Mouse (Mus musculus) MEL (cell line): ENCODE measurements at regions not wholly inside any gene's neighbourhood (a gene's known extent, or its start where the extent isn't known, plus 50 kb on each side); places are given as distances from the start of the nearest gene placed in this dataset.

Experiments
- DNase-seq: peaks from one replicate; pipeline ENCODE4 v3.0.0; 2011; ENCODE audit warnings: low read depth, low spot score
- H3K27ac ChIP-seq: 2 replicates; pipeline ENCODE4 v1.5.1; 2012; ENCODE audit warnings: low read depth, mild to moderate bottlenecking, control low read depth, low read length, moderate library complexity; ENCODE audit not compliant: control insufficient read depth
- H3K27me3 ChIP-seq, 2 experiments: fragments of 150-350 bp in 1 of 2; sonication (generic) in 1 of 2; 2 replicates each; pipeline ENCODE4 v1.6.1; 2012; ENCODE audit warnings: low read length in 2 of 2, mild to moderate bottlenecking in 2 of 2, improper control_type of control experiment in 1 of 2, moderate library complexity in 1 of 2; ENCODE audit not compliant: insufficient read depth in 2 of 2, control insufficient read depth in 1 of 2
- H3K36me3 ChIP-seq, 2 experiments: 2 replicates each; pipeline ENCODE4 v1.6.1; 2012 to 2014; ENCODE audit warnings: low read length in 2 of 2, improper control_type of control experiment in 1 of 2, inconsistent platforms in 1 of 2, mild to moderate bottlenecking in 1 of 2; ENCODE audit not compliant: insufficient read depth in 2 of 2, control insufficient read depth in 1 of 2
- H3K4me1 ChIP-seq, 2 experiments: fragments of 150-350 bp in 1 of 2; sonication (generic) in 1 of 2; 2 replicates each; pipeline ENCODE4 v1.6.1; 2012; ENCODE audit warnings: low read length in 2 of 2, improper control_type of control experiment in 1 of 2, mild to moderate bottlenecking in 1 of 2; ENCODE audit not compliant: insufficient read depth in 2 of 2, control insufficient read depth in 1 of 2
- H3K4me3 ChIP-seq, 2 experiments: fragments of 150-350 bp in 1 of 2; sonication (generic) in 1 of 2; 2 replicates each; pipeline ENCODE4 v1.5.1; 2012; ENCODE audit warnings: low read depth in 2 of 2, low read length in 2 of 2, mild to moderate bottlenecking in 2 of 2, moderate library complexity in 2 of 2, control low read depth in 1 of 2, improper control_type of control experiment in 1 of 2; ENCODE audit not compliant: control insufficient read depth in 1 of 2, insufficient read depth in 1 of 2
- H3K79me2 ChIP-seq: 2 replicates; pipeline ENCODE4 v1.6.1; 2012; ENCODE audit warnings: mild to moderate bottlenecking, low read length, moderate library complexity; ENCODE audit not compliant: control insufficient read depth, poor library complexity, insufficient read depth
- H3K9ac ChIP-seq: 2 replicates; pipeline ENCODE4 v1.6.1; 2012; ENCODE audit warnings: low read depth, mild to moderate bottlenecking, control low read depth, low read length, moderate library complexity; ENCODE audit not compliant: control insufficient read depth, poor library complexity, severe bottlenecking
- H3K9me3 ChIP-seq: fragments of 150-350 bp; sonication (generic); replicated peaks from 2 replicates; pipeline ENCODE4 v1.6.1; 2012; ENCODE audit warnings: mild to moderate bottlenecking, low read length, improper control_type of control experiment, moderate library complexity; ENCODE audit not compliant: insufficient read depth
- BHLHE40 ChIP-seq: IDR thresholded peaks from 2 replicates; pipeline ENCODE4 v1.6.1; 2012; ENCODE audit warnings: low read depth, mild to moderate bottlenecking, inconsistent platforms, low read length, improper control_type of control experiment, borderline replicate concordance
- CHD1 ChIP-seq: IDR thresholded peaks from 2 replicates; pipeline ENCODE4 v1.6.1; 2012; ENCODE audit warnings: low read depth, mild to moderate bottlenecking, inconsistent platforms, low read length, improper control_type of control experiment
- CHD2 ChIP-seq: IDR thresholded peaks from 2 replicates; pipeline ENCODE4 v1.6.1; 2011; ENCODE audit warnings: low read length, improper control_type of control experiment
- CTCF ChIP-seq, 3 experiments: IDR thresholded peaks in 2 of 3; conservative IDR thresholded peaks in 1 of 3; 2 replicates each; pipeline ENCODE4 v1.5.1; 2011 to 2012; ENCODE audit warnings: low read length in 3 of 3, low read depth in 2 of 3, mild to moderate bottlenecking in 2 of 3, improper control_type of control experiment in 1 of 3, inconsistent platforms in 1 of 3, mixed read lengths in 1 of 3, moderate library complexity in 1 of 3; ENCODE audit not compliant: control insufficient read depth in 1 of 3, insufficient read depth in 1 of 3, poor library complexity in 1 of 3, severe bottlenecking in 1 of 3
- E2F4 ChIP-seq: IDR thresholded peaks from 2 replicates; pipeline ENCODE4 v1.6.1; 2011; ENCODE audit warnings: low read depth, low read length, improper control_type of control experiment, borderline replicate concordance
- ELF1 ChIP-seq: IDR thresholded peaks from 2 replicates; pipeline ENCODE4 v1.6.1; 2014; ENCODE audit warnings: low read depth, mild to moderate bottlenecking, inconsistent platforms, low read length, improper control_type of control experiment, moderate library complexity
- ETS1 ChIP-seq: IDR thresholded peaks from 2 replicates; pipeline ENCODE4 v1.6.1; 2012; ENCODE audit warnings: low read depth, mild to moderate bottlenecking, inconsistent platforms, low read length, improper control_type of control experiment, moderate library complexity
- GABPA ChIP-seq: IDR thresholded peaks from 2 replicates; pipeline ENCODE4 v1.6.1; 2012; ENCODE audit warnings: low read depth, mild to moderate bottlenecking, inconsistent platforms, low read length, improper control_type of control experiment, moderate library complexity
- GATA1 ChIP-seq: IDR thresholded peaks from 2 replicates; pipeline ENCODE4 v1.6.1; 2011; ENCODE audit warnings: low read depth, low read length, improper control_type of control experiment
- HCFC1 ChIP-seq: IDR thresholded peaks from 2 replicates; pipeline ENCODE4 v1.6.1; 2012; ENCODE audit warnings: low read depth, mild to moderate bottlenecking, inconsistent platforms, low read length, improper control_type of control experiment, moderate library complexity
- KAT2A ChIP-seq: conservative IDR thresholded peaks from 2 replicates; pipeline ENCODE4 v1.6.1; 2012; ENCODE audit warnings: low read depth, low read length, improper control_type of control experiment, inconsistent platforms
- MAX ChIP-seq: IDR thresholded peaks from 2 replicates; pipeline ENCODE4 v1.6.1; 2011; ENCODE audit warnings: low read length, improper control_type of control experiment
- MAZ ChIP-seq: IDR thresholded peaks from 2 replicates; pipeline ENCODE4 v1.6.1; 2012; ENCODE audit warnings: low read depth, mild to moderate bottlenecking, inconsistent platforms, low read length, improper control_type of control experiment
- MEF2A ChIP-seq: IDR thresholded peaks from 2 replicates; pipeline ENCODE4 v1.6.1; 2014; ENCODE audit warnings: low read depth, mild to moderate bottlenecking, inconsistent platforms, low read length, improper control_type of control experiment; ENCODE audit not compliant: poor library complexity, insufficient replicate concordance, severe bottlenecking; ENCODE audit errors: extremely low read depth
- MXI1 ChIP-seq: IDR thresholded peaks from 2 replicates; pipeline ENCODE4 v1.6.1; 2011; ENCODE audit warnings: mild to moderate bottlenecking, low read depth, low read length, improper control_type of control experiment
- MYB ChIP-seq: IDR thresholded peaks from 2 replicates; pipeline ENCODE4 v1.6.1; 2011; ENCODE audit warnings: mild to moderate bottlenecking, low read depth, low read length, improper control_type of control experiment
- NRF1 ChIP-seq: IDR thresholded peaks from 2 replicates; pipeline ENCODE4 v1.6.1; 2014; ENCODE audit warnings: low read depth, mild to moderate bottlenecking, inconsistent platforms, low read length, improper control_type of control experiment, moderate library complexity; ENCODE audit not compliant: poor library complexity, insufficient read depth, severe bottlenecking
- POLR2A ChIP-seq, 2 experiments: IDR thresholded peaks; 2 replicates each; pipeline ENCODE4 v1.6.1; 2011 to 2012; ENCODE audit warnings: low read length in 2 of 2, mild to moderate bottlenecking in 2 of 2, control low read depth in 1 of 2, improper control_type of control experiment in 1 of 2, low read depth in 1 of 2, moderate library complexity in 1 of 2; ENCODE audit not compliant: control insufficient read depth in 1 of 2, insufficient read depth in 1 of 2, poor library complexity in 1 of 2
- POLR2AphosphoS2 ChIP-seq: IDR thresholded peaks from 2 replicates; pipeline ENCODE4 v1.6.1; 2011; ENCODE audit warnings: low read length, improper control_type of control experiment
- POLR2AphosphoS5 ChIP-seq: IDR thresholded peaks from 2 replicates; pipeline ENCODE4 v1.6.1; 2012; ENCODE audit warnings: low read depth, borderline replicate concordance, mild to moderate bottlenecking, inconsistent platforms, low read length, moderate library complexity, mixed read lengths
- SIN3A ChIP-seq: IDR thresholded peaks from 2 replicates; pipeline ENCODE4 v1.6.1; 2012; ENCODE audit warnings: low read length, improper control_type of control experiment, inconsistent platforms
- SMC3 ChIP-seq: IDR thresholded peaks from 2 replicates; pipeline ENCODE4 v1.6.1; 2011; ENCODE audit warnings: low read depth, low read length, improper control_type of control experiment
- TAL1 ChIP-seq: IDR thresholded peaks from 2 replicates; pipeline ENCODE4 v1.6.1; 2012; ENCODE audit warnings: mild to moderate bottlenecking, inconsistent platforms, low read length, moderate library complexity, mixed read lengths
- TCF12 ChIP-seq: IDR thresholded peaks from 2 replicates; pipeline ENCODE4 v1.6.1; 2014; ENCODE audit warnings: low read depth, mild to moderate bottlenecking, inconsistent platforms, low read length, improper control_type of control experiment, moderate library complexity
- USF1 ChIP-seq: IDR thresholded peaks from 2 replicates; pipeline ENCODE4 v1.6.1; 2014; ENCODE audit warnings: low read depth, mild to moderate bottlenecking, inconsistent platforms, low read length, improper control_type of control experiment, moderate library complexity
- ZC3H11A ChIP-seq: IDR thresholded peaks from 2 replicates; pipeline ENCODE4 v1.6.1; 2012; ENCODE audit warnings: low read depth, mild to moderate bottlenecking, inconsistent platforms, low read length, improper control_type of control experiment
- ZMIZ1 ChIP-seq: IDR thresholded peaks from 2 replicates; pipeline ENCODE4 v1.6.1; 2012; ENCODE audit warnings: low read depth, mild to moderate bottlenecking, inconsistent platforms, low read length, improper control_type of control experiment, moderate library complexity
- ZNF384 ChIP-seq: IDR thresholded peaks from 2 replicates; pipeline ENCODE4 v1.6.1; 2012; ENCODE audit warnings: low read depth, mild to moderate bottlenecking, inconsistent platforms, low read length, improper control_type of control experiment

DNA sequence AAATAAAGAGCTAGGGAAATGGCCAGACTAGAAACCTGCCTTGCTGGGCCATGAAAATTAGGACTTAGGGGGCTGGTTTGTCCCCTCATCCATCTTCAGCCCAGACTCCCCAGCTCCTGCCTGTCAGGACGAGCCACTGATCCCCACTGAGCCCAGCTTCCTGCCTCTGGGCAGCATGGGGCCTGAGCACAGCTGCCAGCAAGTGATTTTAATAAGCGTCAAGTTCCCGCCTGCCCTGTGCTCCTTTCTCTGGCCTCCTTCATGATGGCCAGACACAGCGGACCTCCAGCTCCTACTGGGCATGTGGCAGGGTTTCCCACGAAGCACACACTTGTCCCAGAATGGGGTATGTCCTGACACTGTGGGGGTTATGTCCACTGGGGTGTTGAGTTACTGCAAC, 139.1 kb upstream of the Irx3 start:
- H3K36me3 ChIP-seq, result no peaks in the 10 kb centered on the region
- no peak for DNase-seq
- no peaks in the 10 kb centered on the region for H3K4me1 ChIP-seq
- H3K79me2 ChIP-seq, result no peaks in the 10 kb centered on the region
- H3K27me3 ChIP-seq, result no peaks in the 10 kb centered on the region
- no peak overlapping the region for H3K27ac ChIP-seq
- H3K9ac ChIP-seq, result no peak overlapping the region
- H3K9me3 ChIP-seq, result no peaks in the 10 kb centered on the region
- no peak overlapping the region for H3K4me3 ChIP-seq
- TF ChIP-seq POLR2AphosphoS2 (no peak), MAZ (no peak), ETS1 (no peak), POLR2AphosphoS5 (no peak), E2F4 (no peak), MYB (no peak), HCFC1 (no peak), TAL1 (no peak), BHLHE40 (no peak), GABPA (no peak), KAT2A (no peak), GATA1 (no peak), MXI1 (no peak), USF1 (no peak), CTCF (IDR thresholded peaks at IDR 0.05 in 2 of 3, conservative IDR thresholded peaks at IDR 0.05 in 1 of 3; ENCODE audit: control insufficient read depth in 1 of 3, insufficient read depth in 1 of 3, low read depth in 2 of 3, low read length in 3 of 3, poor library complexity in 1 of 3, severe bottlenecking in 1 of 3) (no peak), CHD2 (no peak)
- TF ChIP-seq, all 39 proteins: peak for 0

DNA sequence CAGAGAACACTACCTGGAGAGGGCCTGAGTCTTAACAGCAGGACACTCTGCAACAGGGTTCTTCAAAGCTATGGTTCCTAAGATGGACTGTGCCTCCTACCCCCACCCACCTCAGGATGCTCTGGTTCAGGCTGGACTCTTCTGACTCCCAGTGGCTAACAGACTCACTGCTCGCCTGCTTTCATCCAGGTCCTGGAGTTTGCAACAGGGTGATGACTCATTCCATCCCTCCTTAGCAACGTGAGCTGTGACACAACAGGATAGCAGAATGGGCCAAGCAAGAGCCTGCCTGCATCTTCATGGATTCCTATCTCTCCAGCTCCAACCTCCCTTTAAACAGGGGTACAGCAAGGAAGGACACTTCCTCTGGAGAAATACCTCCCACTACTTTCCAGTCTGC, 135.4 kb upstream of the Irx3 start:
- TF ChIP-seq MAX (no peak), ZC3H11A (no peak), ZNF384 (no peak), MEF2A (no peak), SMC3 (no peak), ZMIZ1 (no peak), CHD1 (no peak), USF1 (no peak), TCF12 (no peak), POLR2A (IDR thresholded peaks at IDR 0.05; ENCODE audit: control insufficient read depth in 1 of 2, insufficient read depth in 1 of 2, low read depth in 1 of 2, low read length in 2 of 2, poor library complexity in 1 of 2) (no peak), NRF1 (no peak), KAT2A (no peak), TAL1 (no peak), SIN3A (no peak), ELF1 (no peak), MXI1 (no peak)
- H3K9me3 ChIP-seq, result no peaks in the 10 kb centered on the region

More for the DNA sequence above, 135.4 kb upstream of the Irx3 start:
- no peaks in the 10 kb centered on the region for H3K36me3 ChIP-seq
- no peaks in the 10 kb centered on the region for H3K4me1 ChIP-seq
- no peak overlapping the region for H3K4me3 ChIP-seq
- H3K27ac ChIP-seq, result no peak overlapping the region
- no peaks in the 10 kb centered on the region for H3K79me2 ChIP-seq
- no peak overlapping the region for H3K9ac ChIP-seq
- DNase-seq, result no peak
- H3K27me3 ChIP-seq, result no peaks in the 10 kb centered on the region
